Mouse (Mus musculus): Measurements from ENCODE around the gene Trip6. TPM values are rescaled to one million over a fixed set of nuclear protein-coding genes. Genes with fewer than 3 reads are reported as not detected.

Gene Trip6
- polyA plus RNA-seq, 2 experiments from 2014 or later = 1.3 to 1.5 TPM

- no peak for ATAC-seq
Observed at GRCm38 (mm10) chr5:137263897-137264720, 50.1 kb downstream of the Trip6 start.

Other genes starting within 250 kb of the Trip6 start
- not detected for gene Serpine1, start 242.1 kb downstream of the Trip6 start, polyA plus RNA-seq (2017; shearing (Covaris generic))
- 10 to 100 TPM; 15.1 to 15.6 TPM for gene Trim56, start 198.2 kb downstream of the Trip6 start, polyA plus RNA-seq (2017; shearing (Covaris generic))
- gene Muc3, start 165.1 kb downstream of the Trip6 start, polyA plus RNA-seq (2017; shearing (Covaris generic)) = under 1 TPM in 1 of 2 experiments, not detected in 1; 0.22 TPM
- gene Muc3a, start 102.0 kb downstream of the Trip6 start, polyA plus RNA-seq (2017; shearing (Covaris generic)) = 1 to 10 TPM; 2.4 to 5.6 TPM
- not detected for gene Ache, start 26.9 kb downstream of the Trip6 start, polyA plus RNA-seq (2017; shearing (Covaris generic))
- 1 to 10 TPM in 1 of 2 experiments, not detected in 1; 1.7 TPM for gene Ufsp1, start 19.8 kb downstream of the Trip6 start, polyA plus RNA-seq (2017; shearing (Covaris generic))
- 10 to 100 TPM; 65.0 to 75.8 TPM for gene Srrt, start 6.7 kb downstream of the Trip6 start, polyA plus RNA-seq (2017; shearing (Covaris generic))
- 10 to 100 TPM in 1 of 2 experiments, 1 to 10 TPM in 1; 7.8 to 10.1 TPM for gene Slc12a9, start 19.2 kb upstream of the Trip6 start, polyA plus RNA-seq (2017; shearing (Covaris generic))
- gene Ephb4, start 35.7 kb upstream of the Trip6 start, polyA plus RNA-seq (2017; shearing (Covaris generic)) = not detected
- gene Zan, start 162.7 kb upstream of the Trip6 start, polyA plus RNA-seq (2017; shearing (Covaris generic)) = under 1 TPM; 0.11 to 0.21 TPM
- gene Pop7, start 188.1 kb upstream of the Trip6 start, polyA plus RNA-seq (2017; shearing (Covaris generic)) = 10 to 100 TPM; 60.7 to 66.2 TPM
- 10 to 100 TPM; 18.5 to 22.6 TPM for gene Gigyf1, start 204.1 kb upstream of the Trip6 start, polyA plus RNA-seq (2017; shearing (Covaris generic))
- not detected for gene Epo, start 218.8 kb upstream of the Trip6 start, polyA plus RNA-seq (2017; shearing (Covaris generic))
- gene Gnb2, start 219.1 kb upstream of the Trip6 start, polyA plus RNA-seq (2017; shearing (Covaris generic)) = 10 to 100 TPM; 73.0 to 82.7 TPM
- gene Actl6b, start 239.1 kb upstream of the Trip6 start, polyA plus RNA-seq (2017; shearing (Covaris generic)) = not detected